Mouse (Mus musculus) hindbrain, embryonic 12.5 days (tissue): ENCODE data around the gene Nudt17. TPM values are rescaled to one million over a fixed set of nuclear protein-coding genes. Genes with fewer than 3 reads are reported as not detected.
A peak's percentile ranks its signal among the peaks of the same experiment; 100 is the strongest.

ENCODE experiments used
- ATAC-seq: fragments of 200-750 bp; cut with Nextera tagmentation; 2 replicates; pipeline ENCODE4 v1.8.0; 2017; ENCODE audit warnings: moderate TSS enrichment; ENCODE audit not compliant: low FRiP score
- H3K27ac ChIP-seq: fragments of 300-500 bp; sonication (generic); 2 replicates; pipeline ENCODE4 v1.5.1; 2016; ENCODE audit warnings: mild to moderate bottlenecking
- H3K27me3 ChIP-seq: fragments of 300-500 bp; sonication (generic); 2 replicates; pipeline ENCODE4 v1.6.1; 2016; ENCODE audit warnings: mild to moderate bottlenecking
- H3K36me3 ChIP-seq: fragments of 300-500 bp; sonication (generic); 2 replicates; pipeline ENCODE4 v1.6.1; 2016; ENCODE audit warnings: mild to moderate bottlenecking
- H3K4me1 ChIP-seq: fragments of 300-500 bp; sonication (generic); 2 replicates; pipeline ENCODE4 v1.6.1; 2016
- H3K4me2 ChIP-seq: fragments of 300-500 bp; sonication (generic); replicated peaks from 2 replicates; pipeline ENCODE4 v1.6.1; 2016; ENCODE audit warnings: mild to moderate bottlenecking
- H3K4me3 ChIP-seq: fragments of 300-500 bp; sonication (generic); 2 replicates; pipeline ENCODE4 v1.5.1; 2016; ENCODE audit warnings: mild to moderate bottlenecking
- H3K9ac ChIP-seq: fragments of 300-500 bp; sonication (generic); 2 replicates; pipeline ENCODE4 v1.6.1; 2016; ENCODE audit warnings: mild to moderate bottlenecking, moderate library complexity
- H3K9me3 ChIP-seq: fragments of 300-500 bp; sonication (generic); replicated peaks from 2 replicates; pipeline ENCODE4 v1.6.1; 2016; ENCODE audit warnings: mild to moderate bottlenecking
- WGBS: fragments of 180-500 bp; shearing (Covaris S2); methylation state at CpG from one replicate; pipeline ENCODE4 v1.1.7; 2016; 5-methylcytosine and 5-hydroxymethylcytosine counted together
- polyA plus RNA-seq: library from polyadenylated mRNA; unstranded; fragments of >200 nt; fragmentation: Nextera tagmentation; extraction: Ambion mirVana; gene quantifications from 2 replicates; pipeline ENCODE4 v1.2.1, GENCODE M21; 2016

Nudt17 gene
- polyA plus RNA-seq, 1 experiment from 2014 or later, result 13.9 TPM

DNA sequence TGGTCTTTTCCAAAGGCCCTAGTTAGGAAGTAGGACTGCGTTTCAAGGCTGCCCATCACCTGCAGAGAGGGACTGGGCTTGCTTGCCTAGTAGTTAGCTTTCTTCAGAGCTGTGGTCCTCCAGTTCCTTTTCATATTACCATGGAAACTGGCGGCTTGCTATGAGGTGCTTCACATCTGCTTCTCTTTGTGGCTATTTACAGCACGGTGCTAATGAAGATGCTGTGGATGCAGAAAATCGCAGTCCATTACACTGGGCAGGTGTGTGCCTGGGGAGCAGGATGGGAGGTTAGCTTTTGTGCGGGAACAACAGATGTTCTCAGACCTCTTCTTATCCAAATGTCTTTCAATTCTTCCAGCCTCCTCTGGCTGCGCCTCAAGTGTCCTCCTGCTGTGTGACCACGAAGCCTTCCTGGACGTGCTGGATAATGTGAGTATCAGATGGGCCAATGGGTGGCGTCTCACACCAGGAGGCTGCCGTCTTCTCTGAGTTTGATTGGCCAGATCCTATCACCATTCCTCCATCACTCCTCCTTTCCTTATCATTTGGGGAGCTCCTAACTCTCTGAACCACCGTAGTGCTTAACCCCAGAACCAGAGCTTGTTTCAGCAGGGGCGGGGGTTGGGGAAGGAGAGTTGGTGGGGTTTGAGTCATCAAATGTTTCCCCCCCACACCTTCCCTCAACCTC, 27.9 kb downstream of the Nudt17 start:
- Histone ChIP-seq H3K27ac (no peak overlapping the region), H3K36me3 (no peaks in the 10 kb centered on the region), H3K4me2 (no peak overlapping the region), H3K9me3 (no peaks in the 10 kb centered on the region), H3K4me1 (0 out of 2 replicates have a peak, but pooled peaks cover 5% of the 10 kb centered on the region), H3K9ac (no peak overlapping the region), H3K27me3 (peaks cover 26% of the 10 kb centered on the region), H3K4me3 (no peak overlapping the region)
- 18% methylated on average over 12 of the region's 12 CpGs for WGBS
- no peak for ATAC-seq

- 24% methylated on average over 5 of the region's 5 CpGs for WGBS
- Histone ChIP-seq H3K36me3 (no peaks in the 10 kb centered on the region), H3K4me1 (peaks cover 2% of the 10 kb centered on the region; the same call in 1 of the 2 replicates), H3K4me3 (no peak overlapping the region), H3K27me3 (peaks cover 17% of the 10 kb centered on the region), H3K9ac (no peak overlapping the region), H3K4me2 (no peak overlapping the region), H3K27ac (no peak overlapping the region), H3K9me3 (no peaks in the 10 kb centered on the region)
- no peak for ATAC-seq
Observed at GRCm38 (mm10) chr3:96679159-96679674, 29.1 kb downstream of the Nudt17 start.

DNA sequence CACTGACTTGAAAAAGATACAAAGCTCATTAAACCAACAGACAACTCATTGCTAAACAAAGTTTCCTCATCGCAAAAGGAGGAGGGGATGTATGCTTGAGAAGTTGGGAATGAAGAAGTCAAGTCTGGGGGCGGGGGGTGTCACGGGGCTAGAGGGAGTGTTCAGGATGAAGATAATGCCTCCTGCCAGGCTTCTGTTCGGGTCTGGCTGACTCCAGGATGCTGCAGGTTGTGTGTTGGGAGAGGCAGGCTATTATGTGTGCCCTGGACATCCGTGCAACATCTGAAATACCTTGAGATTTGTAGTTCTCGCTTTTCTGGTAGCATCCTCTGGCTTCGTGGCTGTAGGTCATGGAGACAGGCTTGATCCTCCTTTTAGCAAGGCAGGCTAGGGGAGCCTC, 29.9 kb downstream of the Nudt17 start:
- Histone ChIP-seq H3K4me1 (no peaks in the 10 kb centered on the region; the same call in 1 of the 2 replicates), H3K36me3 (no peaks in the 10 kb centered on the region), H3K9ac (no peak overlapping the region), H3K9me3 (no peaks in the 10 kb centered on the region), H3K27ac (no peak overlapping the region), H3K27me3 (peaks cover 14% of the 10 kb centered on the region), H3K4me2 (no peak overlapping the region), H3K4me3 (no peak overlapping the region)
- WGBS, result 62% methylated on average over 7 of the region's 7 CpGs
- no peak for ATAC-seq

DNA sequence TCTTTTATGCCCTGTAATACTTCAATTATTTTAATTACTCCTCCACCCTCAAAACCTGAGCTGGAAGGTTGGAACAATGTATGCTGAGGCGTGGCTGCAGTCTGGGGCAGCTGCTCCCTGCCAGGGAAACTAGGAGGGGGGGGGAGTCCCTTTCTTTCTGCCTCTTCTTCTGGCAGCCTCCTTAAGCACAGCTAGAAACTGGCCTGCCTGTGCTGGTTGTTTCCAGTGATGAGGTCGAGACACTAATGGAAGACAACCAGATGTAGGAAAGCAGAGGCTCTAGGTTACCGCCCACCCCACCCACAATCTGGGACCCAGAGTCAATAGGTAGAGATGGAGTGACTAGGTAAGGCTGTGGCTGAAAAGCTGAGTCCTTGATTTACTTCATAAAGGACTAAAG, 32.7 kb downstream of the Nudt17 start:
- Histone ChIP-seq H3K27me3 (peaks cover 14% of the 10 kb centered on the region), H3K4me3 (no peak overlapping the region), H3K9ac (no peak overlapping the region), H3K4me2 (no peak overlapping the region), H3K9me3 (no peaks in the 10 kb centered on the region), H3K4me1 (peaks cover under 1% of the 10 kb centered on the region; the same call in 1 of the 2 replicates), H3K36me3 (no peaks in the 10 kb centered on the region), H3K27ac (no peak overlapping the region)
- WGBS, result 40% methylated on average over 3 of the region's 3 CpGs
- ATAC-seq, result no peak

GRCm38 (mm10) chr3:96675171-96675570, 33.2 kb downstream of the Nudt17 start:
- Histone ChIP-seq H3K4me1 (peaks cover 6% of the 10 kb centered on the region), H3K4me3 (no peak overlapping the region), H3K27ac (no peak overlapping the region), H3K27me3 (peaks cover 18% of the 10 kb centered on the region), H3K9ac (no peak overlapping the region), H3K9me3 (no peaks in the 10 kb centered on the region), H3K4me2 (no peak overlapping the region), H3K36me3 (no peaks in the 10 kb centered on the region)
- ATAC-seq, result no peak
- 86% methylated on average over 3 of the region's 3 CpGs for WGBS

GRCm38 (mm10) chr3:96674442-96674841, 33.9 kb downstream of the Nudt17 start:
- ATAC-seq, result no peak
- H3K9ac ChIP-seq, result no peak overlapping the region
- 51% methylated on average over 8 of the region's 8 CpGs for WGBS
- no peaks in the 10 kb centered on the region for H3K36me3 ChIP-seq
- H3K4me1 ChIP-seq, result peaks cover 7% of the 10 kb centered on the region
- H3K27ac ChIP-seq, result no peak overlapping the region
- no peaks in the 10 kb centered on the region for H3K9me3 ChIP-seq
- H3K4me2 ChIP-seq, result no peak overlapping the region
- H3K4me3 ChIP-seq, result no peak overlapping the region
- H3K27me3 ChIP-seq, result peaks cover 11% of the 10 kb centered on the region

GRCm38 (mm10) chr3:96673514-96673913, 34.8 kb downstream of the Nudt17 start:
- H3K27ac ChIP-seq, result no peak overlapping the region
- peaks cover 9% of the 10 kb centered on the region for H3K27me3 ChIP-seq
- WGBS, result 72% methylated on average over 4 of the region's 4 CpGs
- ATAC-seq, result no peak
- H3K4me2 ChIP-seq, result no peak overlapping the region
- peaks cover 7% of the 10 kb centered on the region for H3K4me1 ChIP-seq
- H3K4me3 ChIP-seq, result no peak overlapping the region
- H3K9me3 ChIP-seq, result no peaks in the 10 kb centered on the region
- no peak overlapping the region for H3K9ac ChIP-seq
- H3K36me3 ChIP-seq, result no peaks in the 10 kb centered on the region

GRCm38 (mm10) chr3:96671519-96671918, 36.8 kb downstream of the Nudt17 start:
- 93% methylated on average over 5 of the region's 5 CpGs for WGBS
- ATAC-seq, result no peak
- Histone ChIP-seq H3K4me1 (peaks cover 7% of the 10 kb centered on the region), H3K4me3 (no peak overlapping the region), H3K27me3 (peaks cover 9% of the 10 kb centered on the region), H3K4me2 (no peak overlapping the region), H3K27ac (no peak overlapping the region), H3K9me3 (no peaks in the 10 kb centered on the region), H3K9ac (no peak overlapping the region), H3K36me3 (no peaks in the 10 kb centered on the region)

DNA sequence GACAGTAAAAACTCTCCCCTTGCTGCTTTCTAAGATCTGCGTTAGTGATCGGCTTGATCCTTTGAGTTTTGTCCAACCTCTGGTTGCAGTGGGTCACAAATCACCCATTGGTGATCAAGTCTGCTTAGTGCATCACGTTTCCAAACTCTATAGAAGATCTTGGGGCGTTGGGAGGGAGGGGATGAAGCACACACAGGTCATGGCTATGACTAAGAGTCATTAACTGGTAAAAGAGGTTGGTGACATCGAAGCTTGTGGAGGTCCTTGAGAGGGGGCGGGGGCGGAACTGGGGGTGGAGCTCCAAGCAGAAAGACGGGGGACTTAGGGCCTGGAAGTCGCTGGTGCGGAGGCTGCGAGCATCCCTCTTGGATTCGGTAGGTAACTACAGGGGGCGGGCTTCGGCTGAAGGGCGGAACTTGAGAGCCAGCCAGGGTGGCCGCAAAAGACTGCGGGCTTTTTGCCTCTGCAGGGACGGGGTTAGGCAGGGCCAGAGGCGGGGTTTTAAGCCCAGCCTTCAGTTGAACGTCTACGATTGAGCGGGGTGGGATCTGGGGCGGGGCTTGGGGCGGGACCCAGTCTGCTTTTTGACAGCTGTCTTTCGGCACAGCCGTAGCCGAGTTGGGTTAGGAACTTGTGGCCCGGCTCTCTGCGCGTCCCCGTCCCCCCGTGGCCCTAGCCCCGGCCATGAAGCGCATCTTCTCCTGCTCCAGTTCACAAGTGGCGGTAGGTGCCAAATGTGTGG, 38.5 kb downstream of the Nudt17 start, which contains the start of gene Ankrd35:
Gene Ankrd35 (plus strand): TSS at position 405 of the 742 bp plus-strand sequence.
- 6% methylated on average over 35 of the region's 35 CpGs for WGBS
- no peak within 1 kb of the TSS for H3K27ac ChIP-seq
- peaks cover 9% of the 10 kb centered on the region for H3K27me3 ChIP-seq
- no peaks in the 10 kb centered on the region for H3K36me3 ChIP-seq
- H3K4me2 ChIP-seq, result peak within 1 kb of the TSS; percentile 77
- peak within 1 kb of the TSS; percentile 53; the same call in 1 of the 2 replicates for H3K9ac ChIP-seq
- no peaks in the 10 kb centered on the region for H3K9me3 ChIP-seq
- peak; percentile 93 for ATAC-seq
- peak within 1 kb of the TSS; percentile 38 for H3K4me3 ChIP-seq
- peaks cover 7% of the 10 kb centered on the region for H3K4me1 ChIP-seq

DNA sequence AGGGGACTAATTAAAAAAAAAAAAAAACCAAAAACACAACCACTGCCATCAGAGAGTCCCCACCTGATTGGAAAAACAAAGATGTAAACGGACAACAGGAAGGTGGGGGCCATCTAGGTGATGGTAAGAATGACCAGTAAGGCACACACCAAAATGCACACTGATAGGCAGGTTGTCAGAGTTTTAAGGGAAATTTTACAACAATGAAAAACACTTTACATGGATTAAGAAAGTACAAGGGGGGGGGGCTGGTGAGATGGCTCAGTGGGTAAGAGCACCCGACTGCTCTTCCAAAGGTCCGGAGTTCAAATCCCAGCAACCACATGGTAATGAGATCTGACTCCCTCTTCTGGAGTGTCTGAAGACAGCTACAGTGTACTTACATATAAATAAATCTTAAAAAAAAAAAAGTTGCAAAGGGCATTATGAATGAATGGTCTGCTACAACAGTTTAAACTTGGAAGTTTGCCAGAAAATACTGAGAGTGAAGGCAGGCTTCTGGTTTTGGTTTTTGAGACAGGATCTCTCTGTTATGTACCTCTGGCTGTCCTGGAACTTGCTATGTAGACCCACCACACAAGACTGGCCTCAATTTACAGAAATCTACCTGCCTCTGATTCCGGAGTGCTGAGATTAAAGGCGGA, 39.8 kb downstream of the Nudt17 start:
- 95% methylated on average over 5 of the region's 5 CpGs for WGBS
- no peak overlapping the region for H3K9ac ChIP-seq

DNA sequence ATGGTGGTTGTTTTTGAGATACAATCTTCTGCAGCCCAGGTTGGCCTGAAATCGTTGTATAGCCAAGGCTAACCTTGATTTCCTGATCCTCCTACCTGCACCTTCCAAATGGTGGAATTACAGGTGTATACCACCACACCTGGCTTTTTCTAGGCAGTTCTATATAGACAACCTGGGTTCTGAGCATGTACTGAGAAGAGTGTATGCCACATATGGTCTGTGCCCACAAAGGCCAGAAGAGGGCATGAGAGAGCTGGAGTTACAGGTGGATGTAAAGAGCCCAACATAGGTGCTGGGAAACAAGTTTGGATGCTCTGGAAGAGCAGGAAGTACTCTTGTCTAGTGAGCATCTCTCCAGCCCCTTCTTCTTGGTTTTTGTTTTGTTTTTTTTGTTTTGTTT, 41.0 kb downstream of the Nudt17 start:
- ATAC-seq, result no peak

More for the DNA sequence above, 39.8 kb downstream of the Nudt17 start:
- no peak for ATAC-seq
- Histone ChIP-seq H3K9me3 (no peaks in the 10 kb centered on the region), H3K4me2 (no peak overlapping the region), H3K4me1 (peaks cover 11% of the 10 kb centered on the region), H3K36me3 (no peaks in the 10 kb centered on the region), H3K4me3 (no peak overlapping the region), H3K27me3 (peaks cover 9% of the 10 kb centered on the region), H3K27ac (no peak overlapping the region)

DNA sequence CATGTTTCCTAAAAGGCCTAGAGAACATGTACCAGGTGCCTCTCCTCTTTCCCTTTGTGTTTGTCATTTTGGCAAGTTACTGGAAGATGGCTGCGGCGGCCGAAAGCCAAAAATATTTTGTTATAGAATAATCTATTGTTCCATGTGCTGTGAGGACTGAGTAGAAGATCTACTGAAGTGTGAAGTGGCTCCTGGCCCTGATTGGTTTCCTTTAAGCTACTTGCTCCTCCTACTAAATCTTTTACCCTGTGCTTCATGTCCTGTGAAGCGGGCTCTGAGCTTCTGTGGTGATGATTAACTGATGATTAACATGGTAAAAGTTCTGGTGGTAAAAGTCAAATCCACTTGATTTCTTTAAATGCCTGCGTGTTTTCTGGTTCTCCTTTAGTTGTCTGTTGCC, 41.4 kb downstream of the Nudt17 start:
- Histone ChIP-seq H3K27me3 (peaks cover 9% of the 10 kb centered on the region), H3K4me3 (no peak overlapping the region), H3K36me3 (no peaks in the 10 kb centered on the region), H3K27ac (no peak overlapping the region), H3K4me1 (peaks cover 20% of the 10 kb centered on the region), H3K9me3 (no peaks in the 10 kb centered on the region), H3K4me2 (no peak overlapping the region), H3K9ac (no peak overlapping the region)
- 91% methylated on average over 5 of the region's 5 CpGs for WGBS
- ATAC-seq, result no peak

More for the DNA sequence above, 41.0 kb downstream of the Nudt17 start:
- 31% methylated on average over 1 of the region's 1 CpGs for WGBS
- Histone ChIP-seq H3K27me3 (peaks cover 9% of the 10 kb centered on the region), H3K9me3 (no peaks in the 10 kb centered on the region), H3K4me2 (no peak overlapping the region), H3K4me3 (no peak overlapping the region), H3K9ac (no peak overlapping the region), H3K4me1 (peaks cover 20% of the 10 kb centered on the region), H3K27ac (no peak overlapping the region), H3K36me3 (no peaks in the 10 kb centered on the region)
